Mouse (Mus musculus) intestine, embryonic 15.5 days (tissue): ENCODE data around the gene Gfra4. TPM values are rescaled to one million over a fixed set of nuclear protein-coding genes. Genes with fewer than 3 reads are reported as not detected.

Experiments used
- ATAC-seq: fragments of 200-750 bp; cut with Nextera tagmentation; 2 replicates; pipeline ENCODE4 v1.8.0; 2017; ENCODE audit warnings: moderate TSS enrichment, moderate library complexity
- H3K27ac ChIP-seq: fragments of 300-500 bp; sonication (generic); 2 replicates; pipeline ENCODE4 v1.5.1; 2015; ENCODE audit warnings: mild to moderate bottlenecking, inconsistent platforms
- H3K27me3 ChIP-seq: fragments of 300-500 bp; sonication (generic); replicated peaks from 2 replicates; pipeline ENCODE4 v1.6.1; 2015; ENCODE audit warnings: inconsistent platforms
- H3K36me3 ChIP-seq: fragments of 300-500 bp; sonication (generic); 2 replicates; pipeline ENCODE4 v1.6.1; 2015; ENCODE audit warnings: inconsistent platforms
- H3K4me1 ChIP-seq: fragments of 300-500 bp; sonication (generic); replicated peaks from 2 replicates; pipeline ENCODE4 v1.6.1; 2015; ENCODE audit warnings: inconsistent platforms
- H3K4me2 ChIP-seq: fragments of 300-500 bp; sonication (generic); replicated peaks from 2 replicates; pipeline ENCODE4 v1.6.1; 2015; ENCODE audit warnings: mild to moderate bottlenecking, inconsistent platforms
- H3K4me3 ChIP-seq: fragments of 300-500 bp; sonication (generic); replicated peaks from 2 replicates; pipeline ENCODE4 v1.5.1; 2015; ENCODE audit warnings: inconsistent platforms
- H3K9ac ChIP-seq: fragments of 300-500 bp; sonication (generic); 2 replicates; pipeline ENCODE4 v1.6.1; 2015; ENCODE audit warnings: inconsistent platforms
- H3K9me3 ChIP-seq: fragments of 300-500 bp; sonication (generic); 2 replicates; pipeline ENCODE4 v1.6.1; 2016; ENCODE audit warnings: inconsistent platforms
- WGBS: fragments of 180-500 bp; shearing (Covaris S2); methylation state at CpG from one replicate; pipeline ENCODE4 v1.1.7; 2015; 5-methylcytosine and 5-hydroxymethylcytosine counted together
- polyA plus RNA-seq: library from polyadenylated mRNA; unstranded; fragments of >200 nt; fragmentation: Nextera tagmentation; extraction: Ambion mirVana; gene quantifications from 2 replicates; pipeline ENCODE4 v1.2.1, GENCODE M21; 2015

The Gfra4 gene
- polyA plus RNA-seq, 1 experiment from 2014 or later, result 9.6 TPM

DNA sequence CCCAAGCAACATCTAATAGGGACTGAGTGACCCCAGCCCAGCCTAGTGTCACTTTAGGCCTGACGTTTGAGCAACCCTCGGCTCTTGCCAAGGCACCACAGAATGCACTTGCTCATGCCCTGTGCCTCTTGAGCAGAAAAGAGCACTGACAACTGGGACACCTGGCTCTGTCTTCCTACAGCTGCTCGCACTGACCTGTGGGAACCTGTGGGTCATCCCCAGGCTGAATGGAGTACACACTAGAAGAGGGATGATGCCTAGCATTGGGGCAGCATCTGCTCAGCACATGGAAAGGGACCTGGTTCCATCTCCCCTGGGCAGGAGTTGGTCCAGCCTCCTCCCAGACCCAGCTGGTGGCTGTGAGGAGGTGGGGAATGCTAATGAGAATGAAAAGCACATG is 15.9 kb downstream of the Gfra4 start:
- H3K36me3 ChIP-seq, result 0 out of 2 replicates have a peak, but pooled peaks cover 3% of the 10 kb centered on the region
- no peak for ATAC-seq
- H3K4me3 ChIP-seq, result no peak overlapping the region
- no peaks in the 10 kb centered on the region for H3K9me3 ChIP-seq
- no peak overlapping the region for H3K4me2 ChIP-seq
- 88% methylated on average over 3 of the region's 3 CpGs for WGBS
- no peak overlapping the region for H3K9ac ChIP-seq
- no peak overlapping the region for H3K27ac ChIP-seq
- peaks cover 5% of the 10 kb centered on the region; the same call in 1 of the 2 replicates for H3K4me1 ChIP-seq
- no peaks in the 10 kb centered on the region for H3K27me3 ChIP-seq

DNA sequence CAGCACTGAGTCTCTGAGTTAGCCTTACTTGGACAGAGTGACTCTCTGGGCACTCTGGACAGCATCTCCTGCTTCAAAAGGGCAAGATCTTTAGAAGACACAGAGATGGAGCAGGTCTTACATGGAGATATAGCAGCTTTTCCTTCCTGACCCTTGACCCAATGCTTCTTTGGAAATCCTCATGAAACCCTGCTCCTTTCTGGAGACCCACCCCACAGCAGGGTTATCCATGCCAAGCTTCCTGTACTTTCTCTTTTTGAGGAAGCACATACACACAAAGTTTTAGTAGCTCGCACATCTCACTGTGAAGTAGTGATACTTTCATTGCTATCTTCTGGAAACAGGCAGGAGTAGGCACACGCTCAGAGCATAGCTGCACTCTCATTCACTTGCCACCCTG is 17.7 kb downstream of the Gfra4 start:
- WGBS, result 94% methylated on average over 2 of the region's 2 CpGs
- no peak overlapping the region for H3K9ac ChIP-seq
- no peak overlapping the region for H3K4me2 ChIP-seq
- peaks cover 5% of the 10 kb centered on the region; the same call in 1 of the 2 replicates for H3K4me1 ChIP-seq
- H3K9me3 ChIP-seq, result no peaks in the 10 kb centered on the region
- no peaks in the 10 kb centered on the region for H3K27me3 ChIP-seq
- no peak overlapping the region for H3K4me3 ChIP-seq
- 0 out of 2 replicates have a peak, but pooled peaks cover 3% of the 10 kb centered on the region for H3K36me3 ChIP-seq
- no peak for ATAC-seq
- H3K27ac ChIP-seq, result no peak overlapping the region

DNA sequence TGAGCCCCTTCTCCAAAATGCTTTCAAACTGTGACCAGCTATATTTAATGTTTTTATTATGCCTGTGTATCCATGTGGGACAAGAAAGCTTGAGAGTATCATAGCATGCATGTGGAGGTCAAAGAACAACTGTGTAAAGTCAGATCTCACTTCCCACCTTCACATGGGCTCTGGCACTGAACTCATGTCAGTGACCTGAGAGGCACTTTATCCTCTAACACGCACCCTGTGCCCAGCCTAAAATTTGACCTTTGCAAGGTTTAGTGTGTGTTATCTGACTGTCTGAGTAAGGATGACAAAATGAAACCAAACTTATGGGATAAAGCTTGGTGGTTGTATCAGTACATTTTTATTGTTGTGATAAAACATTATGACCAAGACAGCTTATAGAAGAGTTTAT is 32.3 kb downstream of the Gfra4 start:
- H3K36me3 ChIP-seq, result 0 out of 2 replicates have a peak, but pooled peaks cover 4% of the 10 kb centered on the region

DNA sequence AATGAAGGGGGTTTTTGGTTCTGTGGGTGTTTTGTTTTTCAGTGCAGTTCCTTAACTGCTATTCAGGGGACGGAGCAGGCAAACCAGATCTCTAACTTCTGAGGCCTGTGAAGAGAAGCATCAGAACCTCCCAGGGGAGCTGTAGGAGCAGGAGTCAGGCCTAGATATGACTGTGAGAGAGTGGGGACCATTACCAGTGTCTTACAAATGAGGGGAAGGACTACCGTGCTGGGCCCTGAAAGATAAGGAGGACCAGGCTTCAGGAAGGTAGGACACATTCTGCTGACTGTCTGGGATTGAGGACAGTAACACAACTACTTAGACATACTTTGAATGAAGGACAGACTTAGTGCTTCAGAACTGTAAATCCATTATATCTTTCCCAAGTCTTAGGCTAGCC is 33.8 kb downstream of the Gfra4 start:
- H3K9ac ChIP-seq, result no peak overlapping the region
- no peaks in the 10 kb centered on the region for H3K36me3 ChIP-seq
- H3K27me3 ChIP-seq, result no peaks in the 10 kb centered on the region
- no peaks in the 10 kb centered on the region for H3K9me3 ChIP-seq
- no peak overlapping the region for H3K4me3 ChIP-seq
- WGBS, result 89% methylated on average over 2 of the region's 2 CpGs
- no peak for ATAC-seq
- H3K27ac ChIP-seq, result no peak overlapping the region
- H3K4me1 ChIP-seq, result no peaks in the 10 kb centered on the region
- no peak overlapping the region for H3K4me2 ChIP-seq

More for the DNA sequence above, 32.3 kb downstream of the Gfra4 start:
- Histone ChIP-seq H3K9me3 (no peaks in the 10 kb centered on the region), H3K27ac (no peak overlapping the region), H3K4me3 (no peak overlapping the region), H3K4me1 (no peaks in the 10 kb centered on the region), H3K27me3 (no peaks in the 10 kb centered on the region), H3K4me2 (no peak overlapping the region), H3K9ac (no peak overlapping the region)
- WGBS, result 72% methylated on average over 1 of the region's 1 CpGs
- no peak for ATAC-seq

DNA sequence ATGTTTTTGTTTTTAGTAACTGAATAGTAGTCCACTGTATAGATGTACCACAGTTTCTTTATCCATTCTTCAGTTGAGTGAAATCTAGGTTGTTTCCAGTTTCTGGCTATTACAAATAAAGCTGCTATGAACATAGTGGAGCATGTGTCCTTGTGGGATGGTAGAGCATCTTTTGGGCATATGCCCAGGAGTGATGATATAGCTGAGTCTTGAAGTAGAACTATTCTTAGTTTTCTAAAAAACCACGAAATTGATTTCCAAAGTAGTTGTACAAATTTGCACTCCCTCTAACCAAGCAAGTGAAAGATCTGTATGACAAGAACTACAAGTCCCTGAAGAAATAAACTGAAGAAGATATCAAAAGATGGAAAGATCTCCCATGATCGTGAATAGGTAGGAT is 50.1 kb downstream of the Gfra4 start:
- H3K9me3 ChIP-seq, result no peaks in the 10 kb centered on the region
- 0 out of 2 replicates have a peak, but pooled peaks cover 6% of the 10 kb centered on the region for H3K36me3 ChIP-seq
- no peak overlapping the region for H3K9ac ChIP-seq
- ATAC-seq, result no peak
- no peak overlapping the region for H3K4me2 ChIP-seq
- no peaks in the 10 kb centered on the region for H3K4me1 ChIP-seq
- WGBS, result 94% methylated on average over 2 of the region's 2 CpGs
- no peak overlapping the region for H3K4me3 ChIP-seq
- H3K27ac ChIP-seq, result no peak overlapping the region
- H3K27me3 ChIP-seq, result no peaks in the 10 kb centered on the region

Other genes with a start within 250 kb of the Gfra4 start
- 25.4 and 25.9 TPM in 2 replicates for gene 4930402H24Rik, start 136.7 kb downstream of the Gfra4 start, polyA plus RNA-seq
- gene Atrn, start 136.6 kb downstream of the Gfra4 start, polyA plus RNA-seq, result 4.4 and 5.2 TPM in 2 replicates
- gene Adam33, start 20.7 kb upstream of the Gfra4 start, polyA plus RNA-seq, result 3.3 and 4.0 TPM in 2 replicates
- gene Siglec1, start 43.7 kb upstream of the Gfra4 start, polyA plus RNA-seq, result 0.24 and 0.35 TPM in 2 replicates
- 9.1 and 9.7 TPM in 2 replicates for gene Hspa12b, start 84.2 kb upstream of the Gfra4 start, polyA plus RNA-seq
- gene Gm11037, start 90.4 kb upstream of the Gfra4 start, polyA plus RNA-seq, result not detected in 2 replicates
- gene 1700037H04Rik, start 117.0 kb upstream of the Gfra4 start, polyA plus RNA-seq, result 98.6 and 110 TPM in 2 replicates
- gene Cenpb, start 137.0 kb upstream of the Gfra4 start, polyA plus RNA-seq, result 12.5 and 12.6 TPM in 2 replicates
- gene Cdc25b, start 143.9 kb upstream of the Gfra4 start, polyA plus RNA-seq, result 44.6 and 49.8 TPM in 2 replicates
- gene Spef1, start 144.2 kb upstream of the Gfra4 start, polyA plus RNA-seq, result 3.9 and 4.3 TPM in 2 replicates
- gene Ap5s1, start 164.0 kb upstream of the Gfra4 start, polyA plus RNA-seq, result 22.0 and 26.1 TPM in 2 replicates
- 22.1 and 25.7 TPM in 2 replicates for gene Mavs, start 191.0 kb upstream of the Gfra4 start, polyA plus RNA-seq
- gene Pank2, start 219.4 kb upstream of the Gfra4 start, polyA plus RNA-seq, result 28.0 and 35.4 TPM in 2 replicates